Mouse (Mus musculus): Measurements from ENCODE around the gene Cyb5rl. TPM values are rescaled to one million over a fixed set of nuclear protein-coding genes. Genes with fewer than 3 reads are reported as not detected.

Gene Cyb5rl
- total and polyA plus RNA-seq, 2 experiments from 2014 or later = 5.8 to 33.0 TPM

DNA sequence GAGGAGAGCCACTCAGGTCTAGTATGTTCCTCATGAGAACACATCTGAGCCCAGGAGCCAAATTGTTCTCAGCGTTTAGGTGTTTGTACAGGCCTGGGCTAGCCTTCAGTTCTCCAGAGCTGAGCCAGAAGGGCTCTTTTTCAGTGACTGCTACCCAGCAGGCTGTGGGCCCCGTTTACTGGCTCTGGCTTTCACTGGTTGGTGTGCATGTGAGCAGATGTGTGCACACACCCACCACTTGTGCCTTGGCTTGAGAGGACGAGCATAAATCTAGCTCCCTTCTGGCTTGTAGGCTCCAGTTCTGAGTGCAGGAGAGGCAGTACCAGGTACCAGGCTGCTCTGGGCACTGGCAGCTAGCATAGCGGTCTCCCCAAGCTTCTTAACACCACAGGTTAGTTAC is 28.5 kb upstream of the Cyb5rl start:
- WGBS = 76% methylated on average over 4 of the region's 4 CpGs
- DNase-seq (ENCODE audit: low spot score) (no peak), ATAC-seq (ENCODE audit: insufficient read depth, low read depth) (no peak)
- Histone ChIP-seq H3K4me3 (ENCODE audit: low read depth, low read length) (no peak overlapping the region), H3K36me3 (replicated peaks; ENCODE audit: control insufficient read depth, insufficient read depth, low read length) (peaks cover 67% of the 10 kb centered on the region), H3K27ac (ENCODE audit: low read depth) (no peak overlapping the region), H3K9me3 (replicated peaks; ENCODE audit: control insufficient read depth, low read length) (no peaks in the 10 kb centered on the region), H3K9ac (replicated peaks; ENCODE audit: low read depth, low read length) (no peak overlapping the region), H3K4me2 (ENCODE audit: low read depth, low read length) (no peak overlapping the region), H3K27me3 (ENCODE audit: control insufficient read depth, insufficient read depth, low read length) (no peaks in the 10 kb centered on the region), H3K4me1 (ENCODE audit: control insufficient read depth, insufficient read depth) (peaks cover 4% of the 10 kb centered on the region; the same call in 1 of the 2 replicates)
- TF ChIP-seq EP300 (IDR thresholded peaks at IDR 0.05; ENCODE audit: low read depth) = no peak
- no peak for TF ChIP-seq CTCF (IDR thresholded peaks at IDR 0.05; ENCODE audit: low read depth)

- Histone ChIP-seq H3K4me3 (ENCODE audit: low read depth, low read length) (no peak overlapping the region), H3K9ac (replicated peaks; ENCODE audit: low read depth, low read length) (no peak overlapping the region), H3K36me3 (replicated peaks; ENCODE audit: control insufficient read depth, insufficient read depth, low read length) (peaks cover 64% of the 10 kb centered on the region), H3K9me3 (replicated peaks; ENCODE audit: control insufficient read depth, low read length) (no peaks in the 10 kb centered on the region), H3K4me2 (ENCODE audit: low read depth, low read length) (no peak overlapping the region), H3K27me3 (ENCODE audit: control insufficient read depth, insufficient read depth, low read length) (no peaks in the 10 kb centered on the region), H3K27ac (ENCODE audit: low read depth) (no peak overlapping the region), H3K4me1 (ENCODE audit: control insufficient read depth, insufficient read depth) (peaks cover 4% of the 10 kb centered on the region; the same call in 1 of the 2 replicates)
- DNase-seq (ENCODE audit: low spot score) (no peak), ATAC-seq (ENCODE audit: insufficient read depth, low read depth) (no peak)
- TF ChIP-seq CTCF (IDR thresholded peaks at IDR 0.05; ENCODE audit: low read depth) (no peak), EP300 (IDR thresholded peaks at IDR 0.05; ENCODE audit: low read depth) (no peak)
- 52% methylated on average over 8 of the region's 8 CpGs for WGBS
These were observed 27.5 kb upstream of the Cyb5rl start for GRCm38 (mm10) chr4:107039270-107039669.

GRCm38 (mm10) chr4:107042304-107042703 is 24.5 kb upstream of the Cyb5rl start:
- Histone ChIP-seq H3K27me3 (ENCODE audit: control insufficient read depth, insufficient read depth, low read length) (no peaks in the 10 kb centered on the region), H3K27ac (ENCODE audit: low read depth) (no peak overlapping the region), H3K4me3 (ENCODE audit: low read depth, low read length) (no peak overlapping the region), H3K4me2 (ENCODE audit: low read depth, low read length) (no peak overlapping the region), H3K9me3 (replicated peaks; ENCODE audit: control insufficient read depth, low read length) (no peaks in the 10 kb centered on the region), H3K36me3 (replicated peaks; ENCODE audit: control insufficient read depth, insufficient read depth, low read length) (peaks cover 80% of the 10 kb centered on the region), H3K9ac (replicated peaks; ENCODE audit: low read depth, low read length) (no peak overlapping the region), H3K4me1 (ENCODE audit: control insufficient read depth, insufficient read depth) (peaks cover 4% of the 10 kb centered on the region; the same call in 1 of the 2 replicates)
- TF ChIP-seq EP300 (IDR thresholded peaks at IDR 0.05; ENCODE audit: low read depth) = no peak
- no peak for TF ChIP-seq CTCF (IDR thresholded peaks at IDR 0.05; ENCODE audit: low read depth)
- DNase-seq (ENCODE audit: low spot score) (no peak), ATAC-seq (ENCODE audit: insufficient read depth, low read depth) (no peak)
- 86% methylated on average over 6 of the region's 6 CpGs for WGBS

GRCm38 (mm10) chr4:107045188-107045587 is 21.6 kb upstream of the Cyb5rl start:
- Histone ChIP-seq H3K4me1 (ENCODE audit: control insufficient read depth, insufficient read depth) (no peaks in the 10 kb centered on the region), H3K9me3 (replicated peaks; ENCODE audit: control insufficient read depth, low read length) (no peaks in the 10 kb centered on the region), H3K4me3 (ENCODE audit: low read depth, low read length) (no peak overlapping the region), H3K9ac (replicated peaks; ENCODE audit: low read depth, low read length) (no peak overlapping the region), H3K4me2 (ENCODE audit: low read depth, low read length) (no peak overlapping the region), H3K27ac (ENCODE audit: low read depth) (no peak overlapping the region), H3K27me3 (ENCODE audit: control insufficient read depth, insufficient read depth, low read length) (no peaks in the 10 kb centered on the region), H3K36me3 (replicated peaks; ENCODE audit: control insufficient read depth, insufficient read depth, low read length) (peaks cover 69% of the 10 kb centered on the region)
- TF ChIP-seq CTCF (IDR thresholded peaks at IDR 0.05; ENCODE audit: low read depth) = no peak
- no peak for TF ChIP-seq EP300 (IDR thresholded peaks at IDR 0.05; ENCODE audit: low read depth)
- ATAC-seq (ENCODE audit: insufficient read depth, low read depth) (no peak), DNase-seq (ENCODE audit: low spot score) (no peak)
- 95% methylated on average over 13 of the region's 13 CpGs for WGBS

DNA sequence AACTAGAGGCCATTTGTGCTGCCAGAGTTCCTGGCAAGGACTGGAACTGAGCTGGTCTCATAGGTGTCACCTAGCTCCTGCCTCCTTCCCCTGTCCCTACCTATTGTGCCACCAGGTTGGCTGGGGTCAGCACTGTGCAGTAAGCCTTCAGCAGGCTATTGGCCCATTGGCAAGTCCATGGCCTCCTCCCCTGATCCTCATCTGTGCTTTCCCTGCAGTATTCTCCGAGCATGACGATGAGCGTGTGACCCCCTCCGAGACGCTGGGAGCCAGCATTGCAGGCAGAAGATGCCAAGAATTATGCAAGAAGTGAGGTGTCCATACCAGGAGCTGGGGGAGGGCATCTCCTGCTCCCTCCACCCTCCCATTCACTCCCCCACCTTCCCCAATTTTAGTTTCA is 19.0 kb upstream of the Cyb5rl start:
- Histone ChIP-seq H3K27me3 (ENCODE audit: control insufficient read depth, insufficient read depth, low read length) (no peaks in the 10 kb centered on the region), H3K9ac (replicated peaks; ENCODE audit: low read depth, low read length) (no peak overlapping the region), H3K4me1 (ENCODE audit: control insufficient read depth, insufficient read depth) (no peaks in the 10 kb centered on the region), H3K9me3 (replicated peaks; ENCODE audit: control insufficient read depth, low read length) (no peaks in the 10 kb centered on the region), H3K36me3 (replicated peaks; ENCODE audit: control insufficient read depth, insufficient read depth, low read length) (peaks cover 46% of the 10 kb centered on the region), H3K27ac (ENCODE audit: low read depth) (no peak overlapping the region), H3K4me3 (ENCODE audit: low read depth, low read length) (no peak overlapping the region), H3K4me2 (ENCODE audit: low read depth, low read length) (no peak overlapping the region)
- ATAC-seq (ENCODE audit: insufficient read depth, low read depth) = no peak
- no peak for TF ChIP-seq CTCF (IDR thresholded peaks at IDR 0.05; ENCODE audit: low read depth)
- no peak for TF ChIP-seq EP300 (IDR thresholded peaks at IDR 0.05; ENCODE audit: low read depth)
- DNase-seq (ENCODE audit: low spot score) = no peak
- 74% methylated on average over 5 of the region's 5 CpGs for WGBS

- no peak overlapping the region for H3K4me2 ChIP-seq (ENCODE audit: low read depth, low read length)
- no peak for TF ChIP-seq EP300 (IDR thresholded peaks at IDR 0.05; ENCODE audit: low read depth)
- TF ChIP-seq CTCF (IDR thresholded peaks at IDR 0.05; ENCODE audit: low read depth) = no peak
- H3K9me3 ChIP-seq (replicated peaks; ENCODE audit: control insufficient read depth, low read length) = no peaks in the 10 kb centered on the region
- H3K4me3 ChIP-seq (ENCODE audit: low read depth, low read length) = no peak overlapping the region
- no peaks in the 10 kb centered on the region for H3K4me1 ChIP-seq (ENCODE audit: control insufficient read depth, insufficient read depth)
- H3K27ac ChIP-seq (ENCODE audit: low read depth) = no peak overlapping the region
- WGBS = 83% methylated on average over 11 of the region's 11 CpGs
- no peak for ATAC-seq (ENCODE audit: insufficient read depth, low read depth)
- DNase-seq (ENCODE audit: low spot score) = no peak
- H3K27me3 ChIP-seq (ENCODE audit: control insufficient read depth, insufficient read depth, low read length) = no peaks in the 10 kb centered on the region
- H3K36me3 ChIP-seq (replicated peaks; ENCODE audit: control insufficient read depth, insufficient read depth, low read length) = peaks cover 41% of the 10 kb centered on the region
- H3K9ac ChIP-seq (replicated peaks; ENCODE audit: low read depth, low read length) = no peak overlapping the region
These were observed 18.1 kb upstream of the Cyb5rl start for GRCm38 (mm10) chr4:107048568-107049162.

All from heart, postnatal 0 days (tissue).